Mouse (Mus musculus): ENCODE data around the gene Nbas. TPM values are rescaled to one million over a fixed set of nuclear protein-coding genes. Genes with fewer than 3 reads are reported as not detected.
A peak's percentile ranks its signal among the peaks of the same experiment; 100 is the strongest.

Nbas gene
- polyA plus RNA-seq, 1 experiment: 10.5 TPM

DNA sequence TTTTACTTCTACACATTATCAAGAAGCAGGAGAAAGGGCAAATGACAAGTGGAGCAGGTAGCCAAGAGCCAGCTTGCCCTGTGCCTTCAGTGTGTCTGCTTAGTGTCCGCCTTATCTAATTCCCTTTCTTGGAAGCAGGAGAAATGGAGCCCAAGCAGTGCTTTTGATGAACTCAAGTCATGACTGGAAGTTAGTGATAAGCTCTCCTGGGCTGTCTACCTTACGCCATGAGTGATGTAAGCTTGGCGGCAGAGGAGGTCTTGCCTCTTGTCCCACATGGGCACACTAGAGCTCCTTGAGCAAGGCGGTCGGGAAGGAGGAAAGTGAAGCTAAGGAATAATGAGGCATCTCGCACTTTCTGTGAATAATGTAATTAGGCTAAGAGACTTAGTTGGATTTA is 250.5 kb downstream of the Nbas start:
- Histone ChIP-seq H3K9me3 (replicated peaks; ENCODE audit: control insufficient read depth, insufficient read depth, low read length, poor library complexity, severe bottlenecking) (no peaks in the 10 kb centered on the region), H3K27me3 (ENCODE audit: control insufficient read depth, insufficient read depth, low read length, poor library complexity, severe bottlenecking) (no peaks in the 10 kb centered on the region), H3K4me3 (ENCODE audit: low read depth, low read length) (no peak overlapping the region), H3K36me3 (ENCODE audit: control insufficient read depth, insufficient read depth, low read length, poor library complexity, severe bottlenecking) (no peaks in the 10 kb centered on the region), H3K4me1 (ENCODE audit: control insufficient read depth, insufficient read depth, low read length) (no peaks in the 10 kb centered on the region), H3K27ac (ENCODE audit: insufficient read depth, low read length) (no peak overlapping the region), H3K9ac (ENCODE audit: low read depth, poor library complexity, severe bottlenecking) (no peak overlapping the region)
- no peak for TF ChIP-seq POLR2A (IDR thresholded peaks at IDR 0.05; ENCODE audit: insufficient read depth, low read length)
- TF ChIP-seq CTCF (IDR thresholded peaks at IDR 0.05; ENCODE audit: low read depth, low read length): no peak
- no peak for TF ChIP-seq EP300 (IDR thresholded peaks at IDR 0.05; ENCODE audit: insufficient read depth, low read depth, low read length)

GRCm38 (mm10) chr12:13532731-13533365 is 263.9 kb downstream of the Nbas start:
- Histone ChIP-seq H3K4me1 (ENCODE audit: control insufficient read depth, insufficient read depth, low read length) (no peaks in the 10 kb centered on the region), H3K27me3 (ENCODE audit: control insufficient read depth, insufficient read depth, low read length, poor library complexity, severe bottlenecking) (no peaks in the 10 kb centered on the region), H3K4me3 (ENCODE audit: low read depth, low read length) (no peak overlapping the region), H3K36me3 (ENCODE audit: control insufficient read depth, insufficient read depth, low read length, poor library complexity, severe bottlenecking) (no peaks in the 10 kb centered on the region), H3K27ac (ENCODE audit: insufficient read depth, low read length) (no peak overlapping the region), H3K9me3 (replicated peaks; ENCODE audit: control insufficient read depth, insufficient read depth, low read length, poor library complexity, severe bottlenecking) (no peaks in the 10 kb centered on the region), H3K9ac (ENCODE audit: low read depth, poor library complexity, severe bottlenecking) (no peak overlapping the region)
- TF ChIP-seq CTCF (IDR thresholded peaks at IDR 0.05; ENCODE audit: low read depth, low read length) (peak; percentile 50), POLR2A (IDR thresholded peaks at IDR 0.05; ENCODE audit: insufficient read depth, low read length) (no peak)

- Histone ChIP-seq H3K36me3 (ENCODE audit: control insufficient read depth, insufficient read depth, low read length, poor library complexity, severe bottlenecking) (no peaks in the 10 kb centered on the region), H3K9ac (ENCODE audit: low read depth, poor library complexity, severe bottlenecking) (no peak overlapping the region), H3K27me3 (ENCODE audit: control insufficient read depth, insufficient read depth, low read length, poor library complexity, severe bottlenecking) (no peaks in the 10 kb centered on the region), H3K4me3 (ENCODE audit: low read depth, low read length) (no peak overlapping the region), H3K27ac (ENCODE audit: insufficient read depth, low read length) (no peak overlapping the region), H3K4me1 (ENCODE audit: control insufficient read depth, insufficient read depth, low read length) (no peaks in the 10 kb centered on the region), H3K9me3 (replicated peaks; ENCODE audit: control insufficient read depth, insufficient read depth, low read length, poor library complexity, severe bottlenecking) (no peaks in the 10 kb centered on the region)
- TF ChIP-seq POLR2A (IDR thresholded peaks at IDR 0.05; ENCODE audit: insufficient read depth, low read length) (no peak), CTCF (IDR thresholded peaks at IDR 0.05; ENCODE audit: low read depth, low read length) (no peak), EP300 (IDR thresholded peaks at IDR 0.05; ENCODE audit: insufficient read depth, low read depth, low read length) (no peak)
Observed at GRCm38 (mm10) chr12:13539171-13539570, 270.2 kb downstream of the Nbas start.

GRCm38 (mm10) chr12:13543806-13544205 is 274.9 kb downstream of the Nbas start:
- H3K36me3 ChIP-seq (ENCODE audit: control insufficient read depth, insufficient read depth, low read length, poor library complexity, severe bottlenecking): no peaks in the 10 kb centered on the region
- H3K4me1 ChIP-seq (ENCODE audit: control insufficient read depth, insufficient read depth, low read length): no peaks in the 10 kb centered on the region
- no peak overlapping the region for H3K27ac ChIP-seq (ENCODE audit: insufficient read depth, low read length)
- H3K9me3 ChIP-seq (replicated peaks; ENCODE audit: control insufficient read depth, insufficient read depth, low read length, poor library complexity, severe bottlenecking): no peaks in the 10 kb centered on the region
- TF ChIP-seq CTCF (IDR thresholded peaks at IDR 0.05; ENCODE audit: low read depth, low read length): no peak
- TF ChIP-seq EP300 (IDR thresholded peaks at IDR 0.05; ENCODE audit: insufficient read depth, low read depth, low read length): no peak
- no peak for TF ChIP-seq POLR2A (IDR thresholded peaks at IDR 0.05; ENCODE audit: insufficient read depth, low read length)
- no peaks in the 10 kb centered on the region for H3K27me3 ChIP-seq (ENCODE audit: control insufficient read depth, insufficient read depth, low read length, poor library complexity, severe bottlenecking)
- no peak overlapping the region for H3K4me3 ChIP-seq (ENCODE audit: low read depth, low read length)
- H3K9ac ChIP-seq (ENCODE audit: low read depth, poor library complexity, severe bottlenecking): no peak overlapping the region

DNA sequence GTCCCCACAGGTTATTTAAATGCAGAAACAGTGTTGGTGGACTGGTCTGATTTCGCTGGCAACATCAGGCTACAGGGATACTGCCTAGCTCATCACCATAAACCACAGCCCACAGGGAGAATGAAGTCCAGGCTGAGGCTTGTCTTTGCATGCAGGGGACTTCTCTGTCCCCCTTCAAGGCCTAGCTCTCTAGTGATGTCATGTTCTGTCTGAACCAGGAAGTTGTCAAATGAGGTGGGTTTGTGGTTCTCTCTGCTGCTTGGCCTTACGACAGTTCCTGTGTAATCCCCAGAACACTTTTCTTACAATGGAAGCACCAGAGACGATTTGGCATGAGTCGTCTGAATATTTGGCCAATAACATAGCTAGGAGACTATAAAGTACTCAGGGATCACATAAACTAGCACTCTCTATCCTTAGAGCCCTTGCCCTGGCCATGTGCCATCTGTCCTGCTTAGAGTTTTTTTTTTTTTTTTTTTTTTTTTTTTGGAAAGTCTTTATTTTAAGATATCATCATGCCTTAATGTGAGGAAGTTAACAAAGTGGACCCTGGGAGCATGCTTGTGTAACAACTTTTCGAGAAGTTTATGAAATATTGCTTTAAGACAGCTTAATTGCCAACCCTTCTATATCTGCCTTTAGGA is 294.8 kb downstream of the Nbas start:
- Histone ChIP-seq H3K9me3 (replicated peaks; ENCODE audit: control insufficient read depth, insufficient read depth, low read length, poor library complexity, severe bottlenecking) (no peaks in the 10 kb centered on the region), H3K36me3 (ENCODE audit: control insufficient read depth, insufficient read depth, low read length, poor library complexity, severe bottlenecking) (no peaks in the 10 kb centered on the region), H3K9ac (ENCODE audit: low read depth, poor library complexity, severe bottlenecking) (no peak overlapping the region), H3K27ac (ENCODE audit: insufficient read depth, low read length) (no peak overlapping the region), H3K27me3 (ENCODE audit: control insufficient read depth, insufficient read depth, low read length, poor library complexity, severe bottlenecking) (no peaks in the 10 kb centered on the region), H3K4me3 (ENCODE audit: low read depth, low read length) (no peak overlapping the region), H3K4me1 (ENCODE audit: control insufficient read depth, insufficient read depth, low read length) (no peaks in the 10 kb centered on the region)
- TF ChIP-seq CTCF (IDR thresholded peaks at IDR 0.05; ENCODE audit: low read depth, low read length): no peak
- no peak for TF ChIP-seq POLR2A (IDR thresholded peaks at IDR 0.05; ENCODE audit: insufficient read depth, low read length)
- no peak for TF ChIP-seq EP300 (IDR thresholded peaks at IDR 0.05; ENCODE audit: insufficient read depth, low read depth, low read length)

GRCm38 (mm10) chr12:13564330-13564729 is 295.4 kb downstream of the Nbas start:
- no peak overlapping the region for H3K27ac ChIP-seq (ENCODE audit: insufficient read depth, low read length)
- no peaks in the 10 kb centered on the region for H3K36me3 ChIP-seq (ENCODE audit: control insufficient read depth, insufficient read depth, low read length, poor library complexity, severe bottlenecking)
- TF ChIP-seq EP300 (IDR thresholded peaks at IDR 0.05; ENCODE audit: insufficient read depth, low read depth, low read length) (no peak), CTCF (IDR thresholded peaks at IDR 0.05; ENCODE audit: low read depth, low read length) (no peak), POLR2A (IDR thresholded peaks at IDR 0.05; ENCODE audit: insufficient read depth, low read length) (no peak)
- no peaks in the 10 kb centered on the region for H3K4me1 ChIP-seq (ENCODE audit: control insufficient read depth, insufficient read depth, low read length)
- no peaks in the 10 kb centered on the region for H3K9me3 ChIP-seq (replicated peaks; ENCODE audit: control insufficient read depth, insufficient read depth, low read length, poor library complexity, severe bottlenecking)
- H3K4me3 ChIP-seq (ENCODE audit: low read depth, low read length): no peak overlapping the region
- H3K9ac ChIP-seq (ENCODE audit: low read depth, poor library complexity, severe bottlenecking): no peak overlapping the region
- H3K27me3 ChIP-seq (ENCODE audit: control insufficient read depth, insufficient read depth, low read length, poor library complexity, severe bottlenecking): no peaks in the 10 kb centered on the region
